Mouse (Mus musculus) 3T3-L1 (cell line): ENCODE measurements at regions not wholly inside any gene's neighbourhood (a gene's known extent, or its start where the extent isn't known, plus 50 kb on each side); places are given as distances from the start of the nearest gene placed in this dataset.
"Not testable (repeated sequence)": the region's sequence is repeated elsewhere in the genome, so short reads cannot be mapped to it uniquely, and the experiment has no call there.

ENCODE experiments used
- DNase-seq: peaks from one replicate; pipeline ENCODE4 v3.0.0-alpha.2; 2015; ENCODE audit warnings: low read depth, low spot score

- DNase-seq, result no peak
Observed at GRCm38 (mm10) chr4:105844675-105845466, 55.2 kb downstream of the Gm12728 start.

- DNase-seq, result not testable (repeated sequence)
Observed at GRCm38 (mm10) chr4:105845998-105846989, 56.6 kb downstream of the Gm12728 start.

GRCm38 (mm10) chr4:105853086-105853485 is 63.4 kb downstream of the Gm12728 start:
- DNase-seq, result peak; percentile 76

- DNase-seq, result no peak
Observed at GRCm38 (mm10) chr4:105859052-105859864, 69.6 kb downstream of the Gm12728 start.

- peak; percentile 45 for DNase-seq
Observed at GRCm38 (mm10) chr4:105860930-105861653, 71.4 kb downstream of the Gm12728 start.

DNA sequence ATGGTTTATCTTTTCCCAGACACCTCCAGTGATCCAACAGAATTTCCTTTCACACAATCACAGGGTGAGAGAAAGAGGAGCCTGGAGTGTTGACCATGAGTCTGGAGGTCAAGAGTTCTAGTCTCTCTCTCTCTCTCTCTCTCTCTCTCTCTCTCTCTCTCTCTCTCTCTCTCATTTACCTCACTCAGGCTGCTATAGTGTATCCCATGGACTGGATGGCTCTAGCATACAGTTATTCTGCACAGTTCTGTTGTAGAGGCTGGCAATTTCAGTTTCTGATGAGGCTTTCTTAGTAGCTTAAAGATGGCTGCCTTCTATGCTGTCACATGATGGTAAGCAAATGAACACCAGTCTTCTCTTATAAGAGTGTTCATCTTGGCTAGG is 72.0 kb downstream of the Gm12728 start:
- no peak for DNase-seq

DNA sequence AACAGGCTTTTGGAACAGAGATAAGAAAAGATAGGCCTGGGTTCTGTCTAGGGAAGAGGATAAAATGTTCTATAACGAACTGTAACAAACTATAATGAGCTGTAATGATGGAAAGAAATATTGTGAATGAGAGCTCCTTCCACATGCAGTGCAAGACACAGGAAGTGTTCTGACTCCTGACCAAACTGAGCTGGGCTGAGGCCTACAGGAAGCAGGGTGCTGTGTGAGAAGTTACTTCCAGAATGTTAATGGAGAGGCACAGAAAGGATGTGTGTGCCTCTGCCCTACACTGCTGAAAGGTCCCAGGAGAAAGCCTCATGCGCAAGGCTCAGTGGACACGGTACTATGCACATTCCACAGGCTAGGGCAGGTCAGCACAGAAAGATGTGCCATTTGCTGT is 80.8 kb downstream of the Gm12728 start:
- no peak for DNase-seq

DNA sequence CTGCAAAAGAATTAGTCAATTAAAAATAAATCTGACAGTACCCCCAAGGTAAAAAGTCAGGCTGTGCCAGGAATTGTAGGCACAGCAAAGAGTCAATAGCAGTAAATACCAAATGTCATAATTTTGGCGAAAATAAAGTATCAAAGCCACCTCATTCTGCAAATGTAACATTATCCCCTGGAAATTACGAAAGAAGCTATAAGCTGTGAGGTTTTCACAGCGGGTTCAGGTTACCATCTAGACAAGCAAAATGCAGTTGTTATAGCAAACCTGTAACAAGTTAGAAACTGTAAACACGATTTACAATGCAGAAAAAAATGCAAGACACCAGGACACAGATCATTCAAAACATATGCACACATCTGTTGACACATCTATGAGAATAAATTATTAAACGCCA is 87.6 kb downstream of the Gm12728 start:
- DNase-seq, result peak; percentile 61

GRCm38 (mm10) chr4:105879891-105880290 is 90.2 kb downstream of the Gm12728 start:
- DNase-seq, result no peak

DNA sequence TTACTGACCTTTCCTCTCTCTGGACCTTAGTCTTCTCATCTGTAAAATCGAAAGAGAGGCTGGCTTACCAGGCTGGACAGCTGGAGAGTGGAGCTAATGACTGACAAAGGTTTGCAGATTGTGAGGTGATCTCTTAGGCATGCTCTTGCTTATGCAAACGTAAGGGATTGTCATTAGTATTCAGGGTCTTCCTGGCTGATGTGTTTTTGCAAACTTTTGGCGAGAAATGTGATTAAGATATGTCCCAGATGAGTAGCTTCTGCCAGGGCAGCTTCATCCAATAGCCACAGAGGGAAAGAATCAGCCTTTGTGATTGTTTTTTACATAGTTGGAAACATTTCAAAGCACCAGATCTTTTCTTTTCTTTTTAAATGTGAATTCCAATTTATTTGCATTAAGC is 95.1 kb downstream of the Gm12728 start:
- DNase-seq, result no peak

DNA sequence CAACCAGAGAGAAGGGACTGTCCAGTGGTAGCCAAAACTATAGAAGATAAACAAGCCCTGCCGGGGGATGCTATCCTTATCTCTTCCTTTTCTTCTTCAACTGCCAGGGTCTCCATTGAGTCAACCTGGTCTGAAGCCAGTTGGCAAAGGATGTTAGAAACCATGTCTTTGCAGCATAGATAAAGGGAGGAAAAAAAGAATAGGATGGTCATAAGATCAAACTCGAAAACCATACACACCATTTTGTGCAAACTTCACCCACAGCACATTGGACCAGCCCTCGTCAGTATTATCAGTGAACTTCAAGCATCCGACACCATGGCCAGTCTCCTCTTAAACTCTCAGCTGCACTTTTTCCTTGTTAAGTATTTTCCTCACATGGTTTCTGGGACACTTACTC is 101.8 kb downstream of the Gm12728 start:
- no peak for DNase-seq

DNA sequence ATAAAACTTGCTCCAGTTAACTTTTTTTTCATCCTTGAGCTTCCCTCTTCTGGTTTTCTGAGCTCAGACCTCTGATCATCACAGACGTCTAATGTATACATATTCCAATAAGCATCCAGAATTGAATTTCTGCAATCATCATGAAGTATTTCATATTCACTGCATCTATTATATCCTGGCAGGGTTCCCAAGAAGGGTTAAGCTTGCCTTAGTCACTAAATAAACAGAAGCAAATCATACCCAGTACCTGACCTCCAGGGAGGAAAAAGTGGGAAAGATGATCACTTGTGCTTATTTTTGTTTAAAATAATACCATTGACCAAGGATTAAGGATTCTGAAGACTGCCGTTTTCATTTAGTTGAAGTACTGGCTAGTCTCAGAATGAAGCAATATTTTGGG is 102.4 kb downstream of the Gm12728 start:
- DNase-seq, result peak; percentile 68

GRCm38 (mm10) chr4:105895116-105895515 is 105.4 kb downstream of the Gm12728 start:
- peak; percentile 16 for DNase-seq

DNA sequence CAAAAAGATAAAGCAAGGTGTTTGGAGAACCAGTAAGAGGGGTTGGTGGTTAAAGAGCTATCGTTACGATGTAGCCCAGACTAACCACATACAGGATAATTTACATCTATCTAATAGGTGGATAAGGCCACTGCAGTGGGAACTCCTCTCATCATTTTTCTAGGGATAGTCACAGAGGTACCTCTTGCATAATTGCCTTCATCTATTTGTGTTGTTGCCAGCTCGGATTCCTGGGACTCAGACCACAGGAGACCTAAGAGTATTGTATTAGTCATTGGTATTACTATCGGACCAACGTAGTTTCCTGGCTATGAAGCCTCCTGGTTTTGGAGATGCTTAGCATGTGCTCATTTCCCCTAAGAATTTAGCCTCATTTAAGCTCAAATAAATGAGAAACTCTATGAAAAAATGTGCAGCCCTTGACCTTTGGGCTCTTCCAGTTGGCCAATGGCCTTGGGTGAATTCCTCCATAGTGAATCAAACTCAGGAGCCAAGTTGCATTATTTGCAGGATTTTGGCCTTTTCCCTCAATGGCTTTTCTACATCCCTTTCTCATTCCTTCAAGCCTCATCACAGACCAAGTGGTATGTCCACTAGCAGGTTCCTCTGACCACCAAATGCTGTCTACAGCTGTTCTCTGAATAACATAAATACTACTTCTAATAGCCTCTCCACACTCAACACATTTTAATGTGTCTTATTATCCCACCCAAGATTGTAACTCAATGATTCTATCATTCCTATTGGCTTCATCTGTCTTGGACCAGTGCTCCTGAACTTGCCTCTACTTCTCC is 108.6 kb downstream of the Gm12728 start:
- DNase-seq, result peak; percentile 84

DNA sequence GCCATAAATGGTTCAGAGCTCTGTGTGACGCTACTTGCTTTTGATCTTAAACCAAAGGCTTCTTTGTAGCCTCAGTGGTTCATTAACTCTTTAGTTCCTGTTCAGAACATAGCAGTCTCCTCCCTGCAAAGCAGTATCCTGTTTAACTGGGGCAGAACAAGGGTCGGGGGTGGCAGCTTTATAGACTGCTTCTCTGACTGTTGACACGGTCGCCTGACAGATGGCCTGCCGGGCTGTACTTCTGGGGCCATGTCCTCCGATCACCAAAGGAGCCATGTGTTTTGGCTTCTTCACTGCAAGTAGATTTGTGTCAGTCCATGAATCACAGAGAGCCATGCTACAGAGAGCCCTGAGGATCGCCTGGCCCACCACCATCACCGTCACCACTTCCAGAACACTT is 115.2 kb downstream of the Gm12728 start:
- DNase-seq, result no peak

GRCm38 (mm10) chr4:105906411-105906810 is 116.7 kb downstream of the Gm12728 start:
- DNase-seq, result no peak

- DNase-seq, result no peak
Observed at GRCm38 (mm10) chr4:105907611-105908010, 117.9 kb downstream of the Gm12728 start.

GRCm38 (mm10) chr4:105908281-105908680 is 118.6 kb downstream of the Gm12728 start:
- no peak for DNase-seq

- DNase-seq, result peak; percentile 22
Observed at GRCm38 (mm10) chr4:105909272-105909671, 119.6 kb downstream of the Gm12728 start.

GRCm38 (mm10) chr4:105910666-105911065 is 121.0 kb downstream of the Gm12728 start:
- no peak for DNase-seq
